Mouse (Mus musculus) olfactory bulb, adult 2 months (tissue): Measurements from ENCODE around the gene Myo6. TPM values are rescaled to one million over a fixed set of nuclear protein-coding genes. Genes with fewer than 3 reads are reported as not detected.

Experiments
- H3K27ac ChIP-seq: fragments of 200-500 bp; 2 replicates; pipeline ENCODE4 v1.5.1; 2012; ENCODE audit warnings: low read depth, low read length; ENCODE audit not compliant: insufficient read depth
- H3K4me1 ChIP-seq: fragments of 200-500 bp; 2 replicates; pipeline ENCODE4 v1.6.1; 2012; ENCODE audit warnings: low read length; ENCODE audit not compliant: control insufficient read depth, insufficient read depth
- H3K4me3 ChIP-seq: fragments of 200-500 bp; 2 replicates; pipeline ENCODE4 v1.5.1; 2012; ENCODE audit warnings: mild to moderate bottlenecking, low read depth, low read length, moderate library complexity; ENCODE audit not compliant: insufficient read depth
- CTCF ChIP-seq: fragments of 200-500 bp; IDR thresholded peaks from 2 replicates; pipeline ENCODE4 v1.5.1; 2012; ENCODE audit warnings: low read depth, mild to moderate bottlenecking, low read length, moderate library complexity; ENCODE audit not compliant: insufficient read depth
- POLR2A ChIP-seq: fragments of 200-500 bp; IDR thresholded peaks from 2 replicates; pipeline ENCODE4 v1.6.1; 2012; ENCODE audit warnings: mild to moderate bottlenecking, low read depth, low read length, moderate library complexity; ENCODE audit not compliant: insufficient read depth
- WGBS: fragments of 180-500 bp; shearing (Covaris S2); methylation state at CpG from one replicate; pipeline ENCODE4 v1.1.7; 2018; 5-methylcytosine and 5-hydroxymethylcytosine counted together
- polyA plus RNA-seq: library from polyadenylated mRNA; stranded (reverse); fragments of >200 nt; gene quantifications from 2 replicates; pipeline ENCODE4 v1.2.4, GENCODE M21; 2012; ENCODE audit warnings: low replicate concordance; ENCODE audit not compliant: missing spikeins, insufficient read depth, insufficient read length

Gene Myo6
- polyA plus RNA-seq, 1 experiment, result not detected

GRCm38 (mm10) chr9:80164191-80164590, 640 bp upstream of the Myo6 start:
- Histone ChIP-seq H3K27ac (no peak overlapping the region), H3K4me3 (peak overlapping the region; percentile 95), H3K4me1 (no peaks in the 10 kb centered on the region)
- 3% methylated on average over 13 of the region's 13 CpGs for WGBS
- TF ChIP-seq CTCF, result no peak
- no peak for TF ChIP-seq POLR2A

GRCm38 (mm10) chr9:80165690-80166089, 859 bp downstream of the Myo6 start:
- 11% methylated on average over 9 of the region's 9 CpGs for WGBS
- H3K4me3 ChIP-seq, result no peak overlapping the region; the same call in 1 of the 2 replicates
- no peak overlapping the region for H3K27ac ChIP-seq
- TF ChIP-seq POLR2A (no peak), CTCF (no peak)
- H3K4me1 ChIP-seq, result no peaks in the 10 kb centered on the region

- 65% methylated on average over 6 of the region's 6 CpGs for WGBS
- no peaks in the 10 kb centered on the region for H3K4me1 ChIP-seq
- H3K4me3 ChIP-seq, result no peak overlapping the region
- no peak for TF ChIP-seq POLR2A
- TF ChIP-seq CTCF, result no peak
- no peak overlapping the region for H3K27ac ChIP-seq
These were observed 1.6 kb downstream of the Myo6 start for GRCm38 (mm10) chr9:80166425-80166824.

- H3K4me1 ChIP-seq, result peaks cover under 1% of the 10 kb centered on the region; the same call in 1 of the 2 replicates
- TF ChIP-seq POLR2A (no peak), CTCF (no peak)
- no peak overlapping the region for H3K27ac ChIP-seq
- WGBS, result 76% methylated on average over 4 of the region's 4 CpGs
- no peak overlapping the region for H3K4me3 ChIP-seq
These were observed 2.3 kb downstream of the Myo6 start for GRCm38 (mm10) chr9:80167089-80167488.

- TF ChIP-seq POLR2A, result no peak
- no peak for TF ChIP-seq CTCF
- H3K4me3 ChIP-seq, result no peak overlapping the region
- 82% methylated on average over 9 of the region's 9 CpGs for WGBS
These were observed 4.7 kb downstream of the Myo6 start for GRCm38 (mm10) chr9:80169551-80169950.

GRCm38 (mm10) chr9:80171241-80171640, 6.4 kb downstream of the Myo6 start:
- TF ChIP-seq CTCF (no peak), POLR2A (no peak)
- Histone ChIP-seq H3K27ac (no peak overlapping the region), H3K4me3 (no peak overlapping the region), H3K4me1 (peaks cover 9% of the 10 kb centered on the region)

More at GRCm38 (mm10) chr9:80169551-80169950, 4.7 kb downstream of the Myo6 start:
- peaks cover 7% of the 10 kb centered on the region for H3K4me1 ChIP-seq
- no peak overlapping the region for H3K27ac ChIP-seq

GRCm38 (mm10) chr9:80172396-80173222, 7.8 kb downstream of the Myo6 start:
- 78% methylated on average over 8 of the region's 8 CpGs for WGBS
- H3K4me3 ChIP-seq, result no peak overlapping the region
- no peak overlapping the region for H3K27ac ChIP-seq
- TF ChIP-seq CTCF (no peak), POLR2A (no peak)
- peaks cover 14% of the 10 kb centered on the region for H3K4me1 ChIP-seq

- Histone ChIP-seq H3K27ac (peak overlapping the region; percentile 92), H3K4me3 (no peak overlapping the region), H3K4me1 (peaks cover 14% of the 10 kb centered on the region)
- WGBS, result 24% methylated on average over 9 of the region's 9 CpGs
- TF ChIP-seq POLR2A (no peak), CTCF (no peak)
These were observed 8.8 kb downstream of the Myo6 start for GRCm38 (mm10) chr9:80173629-80174028.

GRCm38 (mm10) chr9:80176696-80177478, 12.1 kb downstream of the Myo6 start:
- 0 out of 2 replicates have a peak overlapping the region, but pooled peaks have one; percentile 8 for H3K27ac ChIP-seq
- peaks cover 14% of the 10 kb centered on the region for H3K4me1 ChIP-seq
- no peak overlapping the region for H3K4me3 ChIP-seq
- 66% methylated on average over 13 of the region's 13 CpGs for WGBS
- TF ChIP-seq CTCF, result no peak
- TF ChIP-seq POLR2A, result no peak
